17 mouse cellular contexts compared by ENCODE assay signal in the genomic region with DNA sequence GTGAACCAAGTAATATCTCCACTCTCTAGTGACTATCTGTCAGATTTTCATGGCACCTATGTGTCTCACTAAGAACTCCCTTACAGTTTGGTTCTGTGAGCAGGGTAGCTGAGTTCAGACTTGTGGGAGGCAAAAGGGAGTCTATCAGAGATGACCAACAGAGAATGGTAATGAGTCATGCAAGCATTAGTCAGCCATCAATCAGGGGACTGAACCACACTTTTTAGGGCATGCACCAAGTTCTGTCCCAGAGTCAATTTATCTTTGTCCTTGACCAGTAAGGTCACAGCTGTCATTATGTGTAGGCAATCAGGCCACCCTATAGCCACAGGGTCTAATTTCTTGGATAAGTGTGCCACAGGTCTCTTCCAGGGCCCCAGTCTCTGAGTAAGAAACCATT. TPM values are rescaled to one million over a fixed set of nuclear protein-coding genes. Genes with fewer than 3 reads are reported as not detected.
"Had no signal": no experiment of that assay in that cellular context is flagged by ENCODE, and none has a peak within 500 bp of the region (broad histone marks: within the 10 kb centered on the region; RNA-seq: fewer than 3 reads in every experiment).

No protein-coding gene starts in this region.

- H3K36me3 ChIP-seq: limb, embryonic 10.5 days; liver, embryonic 15.5 days; midbrain, embryonic 10.5 days; neural tube, embryonic 12.5 days had no signal

- H3K27ac ChIP-seq: left cerebral cortex, adult 2 months; limb, embryonic 10.5 days; liver, embryonic 15.5 days; midbrain, embryonic 10.5 days; neural tube, embryonic 12.5 days; stomach, postnatal 0 days had no signal

- DNase-seq: kidney, postnatal 25 days; lung, adult 2 months; lung, postnatal 36 days; midbrain, embryonic 14.5 days; thymus, postnatal 14 days had no signal

- H3K9ac ChIP-seq: liver, embryonic 15.5 days; neural tube, embryonic 12.5 days had no signal

- H3K4me2 ChIP-seq: liver, embryonic 11.5 days; liver, embryonic 15.5 days; neural tube, embryonic 12.5 days had no signal

- H3K27me3 ChIP-seq: liver, embryonic 15.5 days; neural tube, embryonic 12.5 days had no signal

- H3K4me1 ChIP-seq: limb, embryonic 10.5 days; liver, embryonic 15.5 days; midbrain, embryonic 10.5 days; neural tube, embryonic 12.5 days had no signal

- H3K9me3 ChIP-seq: limb, embryonic 10.5 days; liver, embryonic 15.5 days; midbrain, embryonic 10.5 days; neural tube, embryonic 12.5 days had no signal

- ATAC-seq: lung, postnatal 0 days had no signal

- H3K4me3 ChIP-seq: left cerebral cortex, adult 2 months; limb, embryonic 10.5 days; liver, embryonic 15.5 days; midbrain, embryonic 10.5 days; neural tube, embryonic 12.5 days had no signal

RNA-seq across cellular contexts. Expression of a gene that starts 18.7 kb away (rescaled TPM):
- total RNA-seq: layer of hippocampus, postnatal 25 days; megakaryocyte progenitor cell, adult 5-6 weeks; monocyte, adult 5-6 weeks; neutrophil, adult 5-6 weeks had no signal
- polyA plus RNA-seq: limb, embryonic 10.5 days; liver, embryonic 11.5 days; liver, embryonic 15.5 days; lung, adult 2 months; midbrain, embryonic 10.5 days; midbrain, embryonic 14.5 days; neural tube, embryonic 12.5 days; stomach, postnatal 0 days had no signal

RNA-seq across cellular contexts. Expression of a gene that starts 46.6 kb away (rescaled TPM):
- total RNA-seq: megakaryocyte progenitor cell, adult 5-6 weeks; monocyte, adult 5-6 weeks; neutrophil, adult 5-6 weeks had no signal

RNA-seq across cellular contexts. Expression of a gene that starts 47.1 kb away (rescaled TPM):
- total RNA-seq: megakaryocyte progenitor cell, adult 5-6 weeks; monocyte, adult 5-6 weeks; neutrophil, adult 5-6 weeks had no signal
- polyA plus RNA-seq: limb, embryonic 10.5 days; liver, embryonic 11.5 days; liver, embryonic 15.5 days had no signal
